Mouse (Mus musculus) liver, embryonic 13.5 days (tissue): ENCODE results near the gene Lhx9. TPM values are rescaled to one million over a fixed set of nuclear protein-coding genes. Genes with fewer than 3 reads are reported as not detected.

Experiments used
- ATAC-seq: fragments of 200-750 bp; cut with Nextera tagmentation; 2 replicates; pipeline ENCODE4 v1.8.0; 2017; ENCODE audit warnings: low read depth, mild to moderate bottlenecking, moderate number of reproducible peaks, moderate library complexity
- DNase-seq: peaks from one replicate; pipeline ENCODE4 v3.0.0; 2022
- H3K27ac ChIP-seq: fragments of 300-500 bp; sonication (generic); 2 replicates; pipeline ENCODE4 v1.5.1; 2015; ENCODE audit warnings: moderate library complexity, mild to moderate bottlenecking, inconsistent platforms
- H3K27me3 ChIP-seq: fragments of 300-500 bp; sonication (generic); 2 replicates; pipeline ENCODE4 v1.6.1; 2015; ENCODE audit warnings: mild to moderate bottlenecking, inconsistent platforms
- H3K36me3 ChIP-seq: fragments of 300-500 bp; sonication (generic); 2 replicates; pipeline ENCODE4 v1.6.1; 2015; ENCODE audit warnings: mild to moderate bottlenecking, inconsistent platforms
- H3K4me1 ChIP-seq: fragments of 300-500 bp; sonication (generic); replicated peaks from 2 replicates; pipeline ENCODE4 v1.6.1; 2015; ENCODE audit warnings: inconsistent platforms
- H3K4me2 ChIP-seq: fragments of 300-500 bp; sonication (generic); 2 replicates; pipeline ENCODE4 v1.6.1; 2015; ENCODE audit warnings: inconsistent platforms, mild to moderate bottlenecking, moderate library complexity
- H3K4me3 ChIP-seq: fragments of 300-500 bp; sonication (generic); replicated peaks from 2 replicates; pipeline ENCODE4 v1.5.1; 2015; ENCODE audit warnings: mild to moderate bottlenecking, inconsistent platforms
- H3K9ac ChIP-seq: fragments of 300-500 bp; sonication (generic); 2 replicates; pipeline ENCODE4 v1.6.1; 2015; ENCODE audit warnings: mild to moderate bottlenecking, inconsistent platforms
- H3K9me3 ChIP-seq: fragments of 300-500 bp; sonication (generic); replicated peaks from 2 replicates; pipeline ENCODE4 v1.6.1; 2016; ENCODE audit warnings: inconsistent platforms
- WGBS: fragments of 180-500 bp; shearing (Covaris S2); methylation state at CpG from one replicate; pipeline ENCODE4 v1.1.7; 2015; ENCODE audit not compliant: insufficient replicate concordance; 5-methylcytosine and 5-hydroxymethylcytosine counted together
- polyA plus RNA-seq: library from polyadenylated mRNA; unstranded; fragments of >200 nt; fragmentation: Nextera tagmentation; extraction: Ambion mirVana; gene quantifications from 2 replicates; pipeline ENCODE4 v1.2.1, GENCODE M21; 2015

Lhx9 gene
- polyA plus RNA-seq, 1 experiment from 2014 or later: 0.21 TPM

DNA sequence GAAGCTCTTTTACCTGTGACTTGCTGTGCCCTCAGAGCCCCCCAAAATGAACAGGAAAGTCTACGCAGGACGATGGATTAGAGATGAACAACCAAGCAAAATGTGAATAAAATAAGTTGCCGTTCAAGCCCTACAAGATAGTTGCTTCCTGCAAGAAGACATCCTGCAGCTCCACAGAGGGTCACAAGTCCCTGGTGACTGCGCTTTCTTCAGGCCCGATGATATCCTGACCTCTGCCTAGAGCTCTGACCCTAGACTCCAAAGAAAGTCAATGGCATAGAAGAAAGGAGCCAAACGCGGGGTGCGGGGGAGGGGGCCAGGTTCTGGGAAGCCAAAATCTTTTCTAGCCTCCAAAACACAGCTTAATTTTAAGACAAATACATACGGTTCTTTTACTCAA lies 1.8 kb downstream of the Lhx9 start:
- H3K27ac ChIP-seq: no peak overlapping the region
- peaks cover 2% of the 10 kb centered on the region; the same call in 1 of the 2 replicates for H3K36me3 ChIP-seq
- no peak overlapping the region for H3K4me2 ChIP-seq
- H3K27me3 ChIP-seq: peaks cover 97% of the 10 kb centered on the region
- WGBS: 3% methylated on average over 9 of the region's 9 CpGs
- H3K9ac ChIP-seq: no peak overlapping the region
- DNase-seq: no peak
- H3K4me3 ChIP-seq: no peak overlapping the region
- no peaks in the 10 kb centered on the region for H3K9me3 ChIP-seq
- peaks cover 20% of the 10 kb centered on the region for H3K4me1 ChIP-seq
- ATAC-seq: no peak

- H3K36me3 ChIP-seq: no peaks in the 10 kb centered on the region
- H3K9ac ChIP-seq: no peak overlapping the region
- H3K4me3 ChIP-seq: no peak overlapping the region
- H3K27me3 ChIP-seq: peaks cover 97% of the 10 kb centered on the region
- no peak overlapping the region for H3K4me2 ChIP-seq
- H3K4me1 ChIP-seq: peaks cover 25% of the 10 kb centered on the region
- ATAC-seq (no peak), DNase-seq (no peak)
- WGBS: 6% methylated on average over 12 of the region's 12 CpGs
- H3K9me3 ChIP-seq: no peaks in the 10 kb centered on the region
- no peak overlapping the region for H3K27ac ChIP-seq
These were observed 2.2 kb downstream of the Lhx9 start for GRCm38 (mm10) chr1:138846131-138846530.

DNA sequence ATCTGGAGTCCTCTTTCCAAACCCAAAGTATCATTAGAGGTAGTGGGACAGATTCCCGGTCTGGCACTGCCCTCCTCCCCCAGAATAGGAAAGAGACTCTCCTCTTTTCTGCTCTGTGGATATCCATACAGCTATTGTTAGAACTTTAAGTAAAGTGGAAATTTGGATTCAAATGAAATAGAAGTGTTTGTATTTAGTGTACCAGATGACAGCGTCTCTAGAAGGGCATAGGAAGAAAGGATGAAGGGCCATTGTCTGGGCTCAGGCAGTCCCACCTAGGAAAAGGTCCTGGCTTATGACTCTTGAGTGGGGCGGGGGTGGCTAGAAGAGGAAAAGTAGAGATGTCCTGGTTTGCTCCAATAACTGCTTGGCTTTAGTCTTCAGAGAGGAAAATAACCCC lies 2.9 kb downstream of the Lhx9 start:
- Histone ChIP-seq H3K27ac (no peak overlapping the region), H3K4me2 (no peak overlapping the region), H3K36me3 (no peaks in the 10 kb centered on the region), H3K27me3 (peaks cover 97% of the 10 kb centered on the region), H3K9me3 (no peaks in the 10 kb centered on the region), H3K4me1 (peaks cover 25% of the 10 kb centered on the region), H3K4me3 (no peak overlapping the region), H3K9ac (no peak overlapping the region)
- DNase-seq (no peak), ATAC-seq (no peak)
- 13% methylated on average over 3 of the region's 3 CpGs for WGBS

DNA sequence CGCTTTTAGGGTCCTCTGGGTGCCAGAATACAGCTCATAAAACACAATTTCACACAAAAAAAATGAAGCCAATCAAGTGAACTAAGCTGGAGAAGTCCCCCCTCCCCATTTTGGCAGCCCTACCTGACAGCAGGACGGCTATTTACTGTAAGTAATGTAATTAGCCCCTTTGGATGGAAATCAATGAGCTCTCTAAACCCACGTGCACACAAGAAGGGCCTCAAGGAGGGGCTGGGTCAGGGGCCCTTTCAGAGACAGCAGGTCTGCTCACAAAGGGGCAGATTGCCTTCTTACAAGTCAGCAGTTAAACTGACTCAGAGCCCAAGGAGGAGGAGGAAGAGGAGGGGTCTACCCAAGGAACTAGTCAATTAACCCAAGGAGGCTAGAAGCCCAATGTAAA lies 4.2 kb downstream of the Lhx9 start:
- Histone ChIP-seq H3K4me2 (no peak overlapping the region), H3K4me3 (peak overlapping the region; percentile 38; the same call in 1 of the 2 replicates), H3K4me1 (peaks cover 25% of the 10 kb centered on the region), H3K36me3 (no peaks in the 10 kb centered on the region), H3K9me3 (no peaks in the 10 kb centered on the region), H3K27ac (no peak overlapping the region), H3K9ac (no peak overlapping the region), H3K27me3 (peaks cover 99% of the 10 kb centered on the region)
- no peak for DNase-seq
- WGBS: 4% methylated on average over 3 of the region's 3 CpGs
- ATAC-seq: no peak

GRCm38 (mm10) chr1:138843361-138844091 lies 4.9 kb downstream of the Lhx9 start:
- peak overlapping the region; percentile 59 for H3K4me2 ChIP-seq
- H3K4me1 ChIP-seq: peaks cover 20% of the 10 kb centered on the region
- WGBS: under 1% methylated on average over 35 of the region's 35 CpGs
- no peaks in the 10 kb centered on the region for H3K36me3 ChIP-seq
- H3K4me3 ChIP-seq: peak overlapping the region; percentile 38
- no peak overlapping the region for H3K27ac ChIP-seq
- peaks cover 99% of the 10 kb centered on the region for H3K27me3 ChIP-seq
- no peak overlapping the region for H3K9ac ChIP-seq
- no peak for DNase-seq
- no peaks in the 10 kb centered on the region for H3K9me3 ChIP-seq
- ATAC-seq: no peak

GRCm38 (mm10) chr1:138842756-138843155 lies 5.6 kb downstream of the Lhx9 start:
- Histone ChIP-seq H3K27me3 (peaks cover 99% of the 10 kb centered on the region), H3K27ac (no peak overlapping the region), H3K9ac (no peak overlapping the region), H3K4me2 (no peak overlapping the region), H3K36me3 (no peaks in the 10 kb centered on the region), H3K4me1 (peaks cover 14% of the 10 kb centered on the region), H3K4me3 (no peak overlapping the region), H3K9me3 (no peaks in the 10 kb centered on the region)
- ATAC-seq (no peak), DNase-seq (no peak)
- 4% methylated on average over 10 of the region's 10 CpGs for WGBS

DNA sequence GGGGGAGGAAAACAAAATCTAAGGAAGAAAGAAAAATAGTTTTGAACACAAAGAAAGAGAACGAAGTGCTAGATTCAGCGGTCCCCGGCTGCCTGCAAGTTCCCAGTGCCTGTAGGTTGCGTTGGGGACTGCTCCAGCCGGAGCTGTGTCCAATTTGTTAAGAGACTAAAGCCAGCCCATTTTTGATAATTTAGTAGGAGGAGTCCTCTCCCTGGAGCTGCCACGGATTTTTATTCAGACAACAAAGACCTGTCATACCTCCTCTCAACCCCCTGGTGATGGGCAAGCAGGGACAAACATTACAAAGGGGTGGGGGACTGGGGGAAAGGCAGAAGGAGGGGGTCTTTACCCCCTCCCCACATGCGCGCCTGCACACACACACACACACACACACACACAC lies 6.1 kb downstream of the Lhx9 start:
- Histone ChIP-seq H3K27ac (no peak overlapping the region), H3K36me3 (no peaks in the 10 kb centered on the region), H3K9ac (no peak overlapping the region), H3K4me1 (peaks cover 14% of the 10 kb centered on the region), H3K4me2 (peak overlapping the region; percentile 47), H3K4me3 (peak overlapping the region; percentile 41; the same call in 1 of the 2 replicates), H3K27me3 (peaks cover 100% of the 10 kb centered on the region), H3K9me3 (no peaks in the 10 kb centered on the region)
- no peak for ATAC-seq
- DNase-seq: no peak
- 7% methylated on average over 8 of the region's 8 CpGs for WGBS

GRCm38 (mm10) chr1:138841306-138842095 lies 6.9 kb downstream of the Lhx9 start:
- Histone ChIP-seq H3K9ac (no peak overlapping the region), H3K27ac (no peak overlapping the region), H3K4me1 (peaks cover 14% of the 10 kb centered on the region), H3K4me3 (peak overlapping the region; percentile 41), H3K27me3 (peaks cover 100% of the 10 kb centered on the region), H3K9me3 (no peaks in the 10 kb centered on the region), H3K4me2 (peak overlapping the region; percentile 47), H3K36me3 (no peaks in the 10 kb centered on the region)
- 3% methylated on average over 54 of the region's 54 CpGs for WGBS
- no peak for DNase-seq
- no peak for ATAC-seq

DNA sequence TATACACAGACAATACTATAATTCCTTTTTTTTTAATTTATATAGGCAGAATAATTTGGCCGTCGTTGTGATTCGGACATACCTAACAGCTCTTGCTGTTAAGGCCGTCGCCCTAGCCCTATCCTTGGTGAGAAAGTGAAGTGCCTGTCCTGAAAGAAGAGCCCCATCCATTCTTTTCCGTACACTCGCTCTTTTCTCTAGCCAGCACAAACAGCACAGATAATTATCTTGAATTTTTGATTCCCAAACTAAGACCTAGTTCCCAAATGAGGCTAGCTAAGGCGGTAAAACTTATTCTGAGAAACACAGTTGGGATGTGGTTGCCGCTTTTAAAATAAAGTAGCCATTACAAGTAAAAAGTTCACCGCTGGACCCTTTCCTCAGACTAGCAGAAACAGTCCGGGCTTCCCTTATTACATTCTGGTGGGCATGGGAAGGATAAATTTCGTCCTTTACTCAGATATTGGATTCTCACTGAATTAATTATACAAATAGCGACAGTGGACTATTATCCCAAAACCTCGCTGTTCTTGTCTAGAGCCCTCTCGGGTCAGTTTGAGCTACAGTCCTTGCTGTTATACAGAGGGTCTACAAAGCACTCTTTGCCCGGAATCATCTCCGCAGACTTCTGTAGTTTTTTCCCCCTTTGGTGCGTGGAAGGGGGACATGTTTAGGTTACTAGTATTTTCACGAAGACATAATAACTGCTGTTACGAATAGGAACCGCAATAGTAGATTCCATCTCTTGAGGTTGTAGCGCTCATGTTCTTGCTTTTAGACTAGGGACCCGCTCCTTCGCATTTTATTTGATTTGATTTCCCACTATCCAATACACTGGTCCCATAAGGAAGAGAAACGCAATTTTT lies 7.7 kb downstream of the Lhx9 start:
- Histone ChIP-seq H3K9me3 (no peaks in the 10 kb centered on the region), H3K27ac (no peak overlapping the region), H3K4me2 (no peak overlapping the region), H3K36me3 (no peaks in the 10 kb centered on the region), H3K4me3 (0 out of 2 replicates have a peak overlapping the region, but pooled peaks have one; percentile 41), H3K9ac (no peak overlapping the region), H3K4me1 (peaks cover 14% of the 10 kb centered on the region), H3K27me3 (peaks cover 100% of the 10 kb centered on the region)
- ATAC-seq: no peak
- WGBS: 9% methylated on average over 25 of the region's 25 CpGs
- DNase-seq: no peak

DNA sequence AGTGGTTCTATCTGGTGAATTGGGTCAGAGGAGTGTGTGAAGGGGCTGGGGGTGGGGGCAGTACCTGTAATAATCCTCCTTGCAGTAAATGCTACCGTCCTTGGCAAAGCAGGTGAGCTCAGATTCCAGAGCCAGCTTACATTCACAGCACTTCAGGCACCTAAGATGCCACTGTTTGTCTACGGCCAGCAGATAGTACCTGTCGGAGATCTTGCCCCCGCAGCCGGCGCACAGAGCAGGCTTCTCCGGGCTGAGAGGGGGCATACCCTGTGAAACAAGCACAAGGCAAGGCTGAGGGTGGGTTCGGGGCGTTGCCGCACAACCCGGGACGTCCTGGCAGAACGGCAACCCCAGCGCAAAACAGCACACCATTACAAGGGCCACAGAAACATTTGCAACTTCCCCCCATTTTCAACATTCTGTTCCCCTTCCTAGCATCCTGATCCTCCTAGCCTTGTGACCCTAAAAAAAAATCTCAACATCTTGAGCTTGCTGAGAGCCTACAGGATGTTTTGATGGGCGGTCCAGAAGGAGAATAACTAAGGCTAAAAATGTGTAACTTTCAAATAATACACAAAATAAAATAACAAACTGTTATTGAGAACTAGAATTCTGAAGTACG lies 8.5 kb downstream of the Lhx9 start:
- peaks cover 99% of the 10 kb centered on the region for H3K27me3 ChIP-seq
- H3K36me3 ChIP-seq: no peaks in the 10 kb centered on the region
- H3K4me2 ChIP-seq: no peak overlapping the region
- H3K4me3 ChIP-seq: no peak overlapping the region
- peaks cover 14% of the 10 kb centered on the region for H3K4me1 ChIP-seq
- no peak overlapping the region for H3K27ac ChIP-seq
- WGBS: 7% methylated on average over 16 of the region's 16 CpGs
- DNase-seq: no peak
- H3K9ac ChIP-seq: no peak overlapping the region
- ATAC-seq: no peak
- H3K9me3 ChIP-seq: no peaks in the 10 kb centered on the region

DNA sequence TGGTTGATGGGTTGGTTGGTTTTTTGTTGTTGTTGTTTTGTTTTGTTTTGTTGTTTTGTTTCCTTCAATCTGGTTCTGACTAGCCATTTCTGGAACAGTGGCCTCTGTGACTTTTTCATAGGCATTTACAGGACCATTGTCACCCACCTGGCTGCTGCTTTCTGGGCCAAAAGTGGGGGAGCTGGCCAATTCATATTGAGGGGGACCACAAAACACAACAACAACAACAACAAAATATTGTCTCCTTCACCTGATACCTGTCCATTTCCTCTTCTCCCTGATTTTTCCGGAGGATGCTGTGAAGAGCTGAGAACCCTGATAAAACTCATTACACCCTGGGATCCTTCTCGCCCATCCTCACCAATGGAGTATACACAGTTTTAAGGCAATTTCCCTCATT lies 9.1 kb downstream of the Lhx9 start:
- no peaks in the 10 kb centered on the region for H3K36me3 ChIP-seq
- H3K27ac ChIP-seq: no peak overlapping the region
- H3K4me1 ChIP-seq: peaks cover 14% of the 10 kb centered on the region
- H3K9ac ChIP-seq: no peak overlapping the region
- no peak overlapping the region for H3K4me2 ChIP-seq
- 20% methylated on average over 2 of the region's 2 CpGs for WGBS
- H3K4me3 ChIP-seq: no peak overlapping the region
- H3K9me3 ChIP-seq: no peaks in the 10 kb centered on the region
- DNase-seq: no peak
- ATAC-seq: no peak
- peaks cover 99% of the 10 kb centered on the region for H3K27me3 ChIP-seq
